ENCODE assay signal across 27 mouse cellular contexts in genomic region chr4:83391956-83392355, GRCm38 (mm10). TPM values are rescaled to one million over a fixed set of nuclear protein-coding genes. Genes with fewer than 3 reads are reported as not detected.
DNase-seq lines count a peak whose midpoint lies in the region; ATAC-seq and TF ChIP-seq lines count a peak whose summit lies in the region.
"Had no signal": no experiment of that assay in that cellular context is flagged by ENCODE, and none has a peak within 500 bp of the region (broad histone marks: within the 10 kb centered on the region; RNA-seq: fewer than 3 reads in every experiment).

No protein-coding gene starts in this region.

- 20% methylated on average over 3 of the region's 3 CpGs for WGBS in midbrain, postnatal 0 days
- 11% methylated on average over 3 of the region's 3 CpGs for WGBS in midbrain, embryonic 16.5 days
- whole genome bisulfite sequencing in limb, embryonic 10.5 days: 30% methylated on average over 3 of the region's 3 CpGs

- ATAC-seq in midbrain, postnatal 0 days (ENCODE audit: low FRiP score): no peak
- no peak for ATAC-seq in midbrain, embryonic 16.5 days
- ATAC-seq: forebrain, embryonic 16.5 days; hindbrain, embryonic 16.5 days; intestine, embryonic 15.5 days; Patski had no signal

- H3K4me3 ChIP-seq in midbrain, postnatal 0 days (ENCODE audit: low read depth, low read length): no peak overlapping the region
- no peak overlapping the region for H3K4me3 ChIP-seq in midbrain, embryonic 16.5 days (ENCODE audit: low read depth, low read length)
- no peak overlapping the region for H3K4me3 ChIP-seq in limb, embryonic 10.5 days
- H3K4me3 ChIP-seq: embryonic facial prominence, embryonic 12.5 days; hindbrain, embryonic 10.5 days; intestine, embryonic 15.5 days had no signal

- no peaks in the 10 kb centered on the region for H3K36me3 ChIP-seq in midbrain, postnatal 0 days (ENCODE audit: insufficient read depth, low read length)
- no peaks in the 10 kb centered on the region for H3K36me3 ChIP-seq in midbrain, embryonic 16.5 days (ENCODE audit: control insufficient read depth, insufficient read depth, low read length)
- H3K36me3 ChIP-seq in limb, embryonic 10.5 days: no peaks in the 10 kb centered on the region
- H3K36me3 ChIP-seq: embryonic facial prominence, embryonic 12.5 days; hindbrain, embryonic 10.5 days; intestine, embryonic 15.5 days had no signal

- H3K4me1 ChIP-seq in midbrain, postnatal 0 days (ENCODE audit: insufficient read depth, low read length): no peaks in the 10 kb centered on the region
- H3K4me1 ChIP-seq in midbrain, embryonic 16.5 days (ENCODE audit: control insufficient read depth, insufficient read depth, low read length): no peaks in the 10 kb centered on the region; the same call in 1 of the 2 replicates
- no peaks in the 10 kb centered on the region for H3K4me1 ChIP-seq in limb, embryonic 10.5 days
- H3K4me1 ChIP-seq: embryonic facial prominence, embryonic 12.5 days; hindbrain, embryonic 10.5 days; intestine, embryonic 15.5 days had no signal

- TF ChIP-seq CTCF in midbrain, postnatal 0 days (IDR thresholded peaks at IDR 0.05): no peak

- no peak overlapping the region for H3K4me2 ChIP-seq in midbrain, postnatal 0 days (ENCODE audit: low read depth, low read length, poor library complexity, severe bottlenecking)
- H3K4me2 ChIP-seq in midbrain, embryonic 16.5 days (ENCODE audit: low read length): no peak overlapping the region
- H3K4me2 ChIP-seq: embryonic facial prominence, embryonic 12.5 days; intestine, embryonic 15.5 days had no signal

- no peaks in the 10 kb centered on the region; the same call in 1 of the 2 replicates for H3K9me3 ChIP-seq in midbrain, postnatal 0 days (ENCODE audit: low read length)
- no peaks in the 10 kb centered on the region for H3K9me3 ChIP-seq in midbrain, embryonic 16.5 days (replicated peaks; ENCODE audit: control insufficient read depth, low read length, poor library complexity, severe bottlenecking)
- no peaks in the 10 kb centered on the region for H3K9me3 ChIP-seq in limb, embryonic 10.5 days (replicated peaks)
- H3K9me3 ChIP-seq: embryonic facial prominence, embryonic 12.5 days; hindbrain, embryonic 10.5 days; intestine, embryonic 15.5 days had no signal

- H3K9ac ChIP-seq in midbrain, postnatal 0 days (replicated peaks; ENCODE audit: low read length, poor library complexity, severe bottlenecking): no peak overlapping the region
- no peak overlapping the region for H3K9ac ChIP-seq in midbrain, embryonic 16.5 days (ENCODE audit: low read depth, low read length)
- H3K9ac ChIP-seq: embryonic facial prominence, embryonic 12.5 days; intestine, embryonic 15.5 days; liver, embryonic 14.5 days had no signal

- no peaks in the 10 kb centered on the region for H3K27me3 ChIP-seq in midbrain, postnatal 0 days (ENCODE audit: insufficient read depth, low read length)
- no peaks in the 10 kb centered on the region for H3K27me3 ChIP-seq in midbrain, embryonic 16.5 days (ENCODE audit: control insufficient read depth, insufficient read depth, low read depth, low read length)
- H3K27me3 ChIP-seq in limb, embryonic 10.5 days (ENCODE audit: low read depth, poor library complexity, severe bottlenecking): no peaks in the 10 kb centered on the region
- H3K27me3 ChIP-seq: embryonic facial prominence, embryonic 12.5 days; intestine, embryonic 15.5 days; Patski had no signal

- peak; percentile 18 for DNase-seq in cerebellum, adult 11-12 months
- DNase-seq in cerebellum, adult 8-10 months: no peak
- DNase-seq in midbrain, postnatal 0 days (ENCODE audit: low spot score): peak; percentile 31
- DNase-seq in cerebellum, adult 9-11 months: peak; percentile 25
- DNase-seq in frontal cortex, postnatal 10 days (ENCODE audit: low spot score in 2 of 2): no peak
- DNase-seq in T-cell, adult 2 months (ENCODE audit: low spot score): no peak
- no peak for DNase-seq in limb, embryonic 10.5 days (ENCODE audit: low spot score)
- DNase-seq: adrenal gland, adult 2 months; adrenal gland, postnatal 36 days; embryo, embryonic 11 days; gastrocnemius, postnatal 10 days; heart, postnatal 14 days; kidney, adult 2 months; kidney, postnatal 4 days; liver; lung, adult 2 months; lung, postnatal 14 days; thymus, adult 2 months had no signal

- H3K27ac ChIP-seq in midbrain, postnatal 0 days (ENCODE audit: low read depth, low read length): no peak overlapping the region
- no peak overlapping the region for H3K27ac ChIP-seq in midbrain, embryonic 16.5 days (ENCODE audit: low read length)
- no peak overlapping the region for H3K27ac ChIP-seq in limb, embryonic 10.5 days
- H3K27ac ChIP-seq: embryonic facial prominence, embryonic 12.5 days; hindbrain, embryonic 10.5 days; intestine, embryonic 15.5 days; kidney, postnatal 0 days; liver, embryonic 14.5 days had no signal

RNA-seq across cellular contexts. Expression of gene Snapc3, which starts 25.6 kb away (rescaled TPM):
- total RNA-seq in midbrain, postnatal 0 days (2014; rRNA removed): 38.0 and 40.5 TPM in 2 replicates
- 33.3 and 33.9 TPM in 2 replicates for polyA plus RNA-seq in midbrain, postnatal 0 days (2015; fragmentation: Nextera tagmentation; extraction: Ambion mirVana)
- polyA plus RNA-seq in midbrain, embryonic 16.5 days (2015; fragmentation: Nextera tagmentation; extraction: Ambion mirVana): 64.9 and 75.5 TPM in 2 replicates
- polyA plus RNA-seq in limb, embryonic 10.5 days (2016; fragmentation: Nextera tagmentation; extraction: Ambion mirVana): 53.4 and 56.5 TPM in 2 replicates

Comparison
In these comparisons a context has a peak if more than half of its experiments do, and no peak if none do; other contexts are left out.
1. DNase-seq: peak in cerebellum, adult 11-12 months (single experiment), midbrain, postnatal 0 days (single experiment) and cerebellum, adult 9-11 months (single experiment); none in cerebellum, adult 8-10 months (single experiment), frontal cortex, postnatal 10 days (0 of 2), T-cell, adult 2 months (single experiment) and limb, embryonic 10.5 days (single experiment).